Mouse (Mus musculus) hindbrain, postnatal 0 days (tissue): ENCODE results near the gene 1700067K01Rik. TPM values are rescaled to one million over a fixed set of nuclear protein-coding genes. Genes with fewer than 3 reads are reported as not detected.

Experiments used
- ATAC-seq: fragments of 200-750 bp; cut with Nextera tagmentation; 2 replicates; pipeline ENCODE4 v1.8.0; 2017; ENCODE audit warnings: mild to moderate bottlenecking, moderate TSS enrichment, moderate library complexity
- DNase-seq: peaks from one replicate; pipeline ENCODE4 v3.0.0-alpha.2; 2015; ENCODE audit warnings: low spot score
- H3K27ac ChIP-seq: fragments of 300-500 bp; sonication (generic); 2 replicates; pipeline ENCODE4 v1.5.1; 2014; ENCODE audit warnings: mild to moderate bottlenecking
- H3K27me3 ChIP-seq: fragments of 300-500 bp; sonication (generic); 2 replicates; pipeline ENCODE4 v1.6.1; 2014; ENCODE audit warnings: low read length, mixed read lengths; ENCODE audit not compliant: insufficient read depth
- H3K36me3 ChIP-seq: fragments of 300-500 bp; sonication (generic); 2 replicates; pipeline ENCODE4 v1.6.1; 2014; ENCODE audit warnings: low read length, mixed read lengths; ENCODE audit not compliant: insufficient read depth
- H3K4me1 ChIP-seq: fragments of 300-500 bp; sonication (generic); 2 replicates; pipeline ENCODE4 v1.6.1; 2014; ENCODE audit warnings: antibody characterized with exemption, low read length, mixed read lengths; ENCODE audit not compliant: insufficient read depth
- H3K4me2 ChIP-seq: fragments of 300-500 bp; sonication (generic); 2 replicates; pipeline ENCODE4 v1.6.1; 2014; ENCODE audit warnings: low read depth, mild to moderate bottlenecking, low read length, moderate library complexity, mixed read lengths
- H3K4me3 ChIP-seq: fragments of 300-500 bp; sonication (generic); 2 replicates; pipeline ENCODE4 v1.5.1; 2014; ENCODE audit warnings: low read length
- H3K9ac ChIP-seq: fragments of 300-500 bp; sonication (generic); replicated peaks from 2 replicates; pipeline ENCODE4 v1.6.1; 2014; ENCODE audit warnings: mild to moderate bottlenecking, low read length, moderate library complexity, mixed read lengths
- H3K9me3 ChIP-seq: fragments of 300-500 bp; sonication (generic); 2 replicates; pipeline ENCODE4 v1.6.1; 2016; ENCODE audit warnings: low read length, mixed read lengths
- CTCF ChIP-seq: IDR thresholded peaks from 2 replicates; pipeline ENCODE4 v1.5.1; 2016; ENCODE audit warnings: antibody characterized with exemption, control low read depth, low read depth
- WGBS: fragments of 180-500 bp; shearing (Covaris S2); extraction: QIAGEN DNeasy Blood & Tissue Kit; methylation state at CpG from one replicate; pipeline ENCODE4 v1.1.7; 2014; 5-methylcytosine and 5-hydroxymethylcytosine counted together
- polyA plus RNA-seq: library from polyadenylated mRNA; unstranded; fragments of >200 nt; fragmentation: Nextera tagmentation; extraction: Ambion mirVana; gene quantifications from 2 replicates; pipeline ENCODE4 v1.2.1, GENCODE M21; 2015
- total RNA-seq: library from RNA; depleted of rRNA; stranded (reverse); fragments of >200 nt; gene quantifications from 2 replicates; pipeline ENCODE4 v1.2.3, GENCODE M21; 2014

The 1700067K01Rik gene
- total and polyA plus RNA-seq, 2 experiments from 2014 or later: 0.51 TPM; not detected in 1

- 1% methylated on average over 48 of the region's 103 CpGs for WGBS
- Histone ChIP-seq H3K9me3 (no peaks in the 10 kb centered on the region), H3K27me3 (no peaks in the 10 kb centered on the region), H3K27ac (peak overlapping the region; percentile 91), H3K4me1 (0 out of 2 replicates have a peak, but pooled peaks cover 4% of the 10 kb centered on the region), H3K9ac (peak overlapping the region; percentile 78), H3K4me2 (peak overlapping the region; percentile 81), H3K36me3 (peaks cover 12% of the 10 kb centered on the region), H3K4me3 (peak overlapping the region; percentile 77)
- DNase-seq (peak; percentile 89), ATAC-seq (peak; percentile 83)
- TF ChIP-seq CTCF: no peak
These were observed 4.5 kb upstream of the 1700067K01Rik start for GRCm38 (mm10) chr8:83996567-83997505.

DNA sequence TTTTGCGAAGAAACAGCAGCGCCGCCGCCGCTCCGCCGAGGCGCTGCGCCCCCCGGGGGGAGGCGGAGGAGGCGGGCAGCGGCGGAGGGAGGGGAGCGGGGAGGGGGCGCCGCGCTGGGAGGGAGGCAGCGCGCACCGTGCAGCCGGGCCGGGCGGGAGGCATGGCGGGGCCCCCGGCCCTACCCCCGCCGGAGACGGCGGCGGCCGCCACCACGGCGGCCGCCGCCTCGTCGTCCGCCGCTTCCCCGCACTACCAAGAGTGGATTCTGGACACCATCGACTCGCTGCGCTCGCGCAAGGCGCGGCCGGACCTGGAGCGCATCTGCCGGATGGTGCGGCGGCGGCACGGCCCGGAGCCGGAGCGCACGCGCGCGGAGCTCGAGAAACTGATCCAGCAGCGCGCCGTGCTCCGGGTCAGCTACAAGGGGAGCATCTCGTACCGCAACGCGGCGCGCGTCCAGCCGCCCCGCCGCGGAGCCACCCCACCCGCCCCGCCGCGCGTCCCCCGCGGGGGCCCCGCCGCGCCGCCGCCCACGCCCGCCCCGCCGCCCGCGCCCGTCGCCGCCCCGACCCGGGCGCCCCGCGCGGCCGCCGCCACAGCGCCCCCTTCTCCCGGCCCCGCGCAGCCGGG is 3.7 kb upstream of the 1700067K01Rik start, which contains the start of gene Samd1:
Gene Samd1 (plus strand): TSS at position 162 of the 631 bp plus-strand sequence.
- 4% methylated on average over 36 of the region's 112 CpGs for WGBS
- H3K4me1 ChIP-seq: 0 out of 2 replicates have a peak, but pooled peaks cover 4% of the 10 kb centered on the region
- ATAC-seq (peak; percentile 31; the same call in 1 of the 2 replicates), DNase-seq (peak; percentile 72)
- H3K9me3 ChIP-seq: no peaks in the 10 kb centered on the region
- H3K36me3 ChIP-seq: peaks cover 9% of the 10 kb centered on the region; the same call in 1 of the 2 replicates
- H3K9ac ChIP-seq: peak within 1 kb of the TSS; percentile 78
- peak within 1 kb of the TSS; percentile 77 for H3K4me3 ChIP-seq
- TF ChIP-seq CTCF: no peak
- peak within 1 kb of the TSS; percentile 91 for H3K27ac ChIP-seq
- peak within 1 kb of the TSS; percentile 81 for H3K4me2 ChIP-seq
- no peaks in the 10 kb centered on the region for H3K27me3 ChIP-seq

GRCm38 (mm10) chr8:83998231-83999056 is 2.9 kb upstream of the 1700067K01Rik start:
- WGBS: 2% methylated on average over 57 of the region's 92 CpGs
- Histone ChIP-seq H3K27ac (peak overlapping the region; percentile 91), H3K4me2 (peak overlapping the region; percentile 81), H3K27me3 (no peaks in the 10 kb centered on the region), H3K36me3 (peaks cover 9% of the 10 kb centered on the region; the same call in 1 of the 2 replicates), H3K4me1 (0 out of 2 replicates have a peak, but pooled peaks cover 4% of the 10 kb centered on the region), H3K9me3 (no peaks in the 10 kb centered on the region), H3K4me3 (peak overlapping the region; percentile 77), H3K9ac (peak overlapping the region; percentile 78)
- ATAC-seq: 0 out of 2 replicates have a peak, but pooled peaks have one; percentile 19
- DNase-seq: peak; percentile 83
- peak; percentile 64 for TF ChIP-seq CTCF

- Histone ChIP-seq H3K9ac (peak overlapping the region; percentile 78), H3K9me3 (no peaks in the 10 kb centered on the region), H3K27me3 (no peaks in the 10 kb centered on the region), H3K4me1 (0 out of 2 replicates have a peak, but pooled peaks cover 4% of the 10 kb centered on the region), H3K36me3 (peaks cover 9% of the 10 kb centered on the region; the same call in 1 of the 2 replicates), H3K4me2 (peak overlapping the region; percentile 81), H3K4me3 (peak overlapping the region; percentile 77), H3K27ac (no peak overlapping the region)
- ATAC-seq (no peak), DNase-seq (no peak)
- TF ChIP-seq CTCF: no peak
- 63% methylated on average over 16 of the region's 16 CpGs for WGBS
These were observed 2.1 kb upstream of the 1700067K01Rik start for GRCm38 (mm10) chr8:83999057-83999705.

GRCm38 (mm10) chr8:83999825-84000224 is 1.5 kb upstream of the 1700067K01Rik start:
- no peak for DNase-seq
- WGBS: 94% methylated on average over 2 of the region's 2 CpGs
- Histone ChIP-seq H3K9me3 (no peaks in the 10 kb centered on the region), H3K4me2 (no peak overlapping the region), H3K36me3 (peaks cover 9% of the 10 kb centered on the region; the same call in 1 of the 2 replicates), H3K4me1 (0 out of 2 replicates have a peak, but pooled peaks cover 4% of the 10 kb centered on the region), H3K9ac (no peak overlapping the region), H3K27ac (no peak overlapping the region), H3K27me3 (no peaks in the 10 kb centered on the region), H3K4me3 (no peak overlapping the region)
- no peak for TF ChIP-seq CTCF
- ATAC-seq: no peak
